In the genomic region with DNA sequence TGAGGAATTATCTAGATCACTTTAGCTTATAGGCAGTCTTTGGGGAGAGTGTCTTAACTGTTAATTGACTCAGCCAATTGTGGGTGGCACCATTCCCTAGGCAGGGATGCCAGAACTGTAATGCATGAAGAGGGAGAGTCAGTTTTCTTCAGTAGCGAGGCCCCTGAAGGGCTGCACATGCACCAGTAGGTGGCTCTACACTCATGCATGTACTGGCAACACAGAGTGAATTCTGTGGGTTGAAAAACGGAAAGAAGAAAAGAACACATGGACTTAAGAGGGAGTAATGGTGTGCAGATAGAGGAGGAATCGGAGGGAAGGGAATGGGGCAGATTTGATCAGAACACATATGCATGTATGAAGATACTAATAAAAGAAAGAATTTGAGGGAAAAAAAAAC, we compare ENCODE assay signal across 9 mouse cellular contexts.
DNase-seq lines count a peak whose midpoint lies in the region; ATAC-seq and TF ChIP-seq lines count a peak whose summit lies in the region.
"Had no signal": no experiment of that assay in that cellular context is flagged by ENCODE, and none has a peak within 500 bp of the region (broad histone marks: within the 10 kb centered on the region; RNA-seq: fewer than 3 reads in every experiment).

No protein-coding gene starts in this region.

- TF ChIP-seq EP300 in ES-Bruce4 (IDR thresholded peaks at IDR 0.05; ENCODE audit: insufficient read depth, low read depth, low read length): no peak

- no peaks in the 10 kb centered on the region; the same call in 1 of the 2 replicates for H3K27me3 ChIP-seq in ES-Bruce4 (ENCODE audit: control insufficient read depth, insufficient read depth, low read length, poor library complexity, severe bottlenecking)

- ATAC-seq in frontal cortex, adult (ENCODE audit: low TSS enrichment): peak; percentile 77
- no peak for ATAC-seq in inflammation-experienced regulatory T-cells, adult 6 months

- H3K4me3 ChIP-seq in ES-Bruce4 (ENCODE audit: low read depth, low read length): no peak overlapping the region

- TF ChIP-seq CTCF in ES-Bruce4 (IDR thresholded peaks at IDR 0.05; ENCODE audit: low read depth, low read length): peak; percentile 40

- no peak overlapping the region for H3K27ac ChIP-seq in ES-Bruce4 (ENCODE audit: insufficient read depth, low read length)

- H3K9me3 ChIP-seq in ES-Bruce4 (replicated peaks; ENCODE audit: control insufficient read depth, insufficient read depth, low read length, poor library complexity, severe bottlenecking): no peaks in the 10 kb centered on the region

- H3K36me3 ChIP-seq in ES-Bruce4 (ENCODE audit: control insufficient read depth, insufficient read depth, low read length, poor library complexity, severe bottlenecking): no peaks in the 10 kb centered on the region

- no peaks in the 10 kb centered on the region for H3K4me1 ChIP-seq in ES-Bruce4 (ENCODE audit: control insufficient read depth, insufficient read depth, low read length)

- H3K9ac ChIP-seq in ES-Bruce4 (ENCODE audit: low read depth, poor library complexity, severe bottlenecking): no peak overlapping the region

- no peak for DNase-seq in frontal cortex, postnatal 10 days (ENCODE audit: low spot score in 2 of 2)
- peak; percentile 6 to 16 for DNase-seq in layer of hippocampus, postnatal 14 days (ENCODE audit: low spot score in 2 of 2)
- no peak for DNase-seq in layer of hippocampus, adult 11-12 months (ENCODE audit: low spot score)
- DNase-seq in brain, embryonic 18.5 days (ENCODE audit: low read depth, low spot score): peak; percentile 8
- DNase-seq in spleen, adult 18-20 months: no peak
- DNase-seq: cerebellum, adult 8-10 months had no signal

- TF ChIP-seq POLR2A in ES-Bruce4 (IDR thresholded peaks at IDR 0.05; ENCODE audit: insufficient read depth, low read length): no peak

Comparison
In these comparisons a context has a peak if more than half of its experiments do, and no peak if none do; other contexts are left out.
1. DNase-seq: peak in layer of hippocampus, postnatal 14 days (2 of 2) and brain, embryonic 18.5 days (single experiment); none in frontal cortex, postnatal 10 days (0 of 2), layer of hippocampus, adult 11-12 months (single experiment) and spleen, adult 18-20 months (0 of 2).